Mouse (Mus musculus): ENCODE measurements around the gene Mettl7a2.

GRCm38 (mm10) chr15:100321134-100321533 lies 31.9 kb upstream of the Mettl7a2 start:
- TF ChIP-seq EP300 (IDR thresholded peaks at IDR 0.05; ENCODE audit: low read depth) (no peak), CTCF (IDR thresholded peaks at IDR 0.05; ENCODE audit: low read depth) (peak; percentile 75)
